In genomic region chrX:56650885-56651284, GRCm38 (mm10) we compare ENCODE assay signal across 11 mouse cellular contexts. TPM values are rescaled to one million over a fixed set of nuclear protein-coding genes. Genes with fewer than 3 reads are reported as not detected.
A peak's percentile ranks its signal among the peaks of the same experiment; 100 is the strongest.
DNase-seq lines count a peak whose midpoint lies in the region; ATAC-seq and TF ChIP-seq lines count a peak whose summit lies in the region.
"Had no signal": no experiment of that assay in that cellular context is flagged by ENCODE, and none has a peak within 500 bp of the region (broad histone marks: within the 10 kb centered on the region; RNA-seq: fewer than 3 reads in every experiment).

No protein-coding gene starts in this region.

- no peaks in the 10 kb centered on the region for H3K79me2 ChIP-seq in heart, adult 2 months (replicated peaks; ENCODE audit: control insufficient read depth, insufficient read depth, low read length)

- H3K36me3 ChIP-seq in heart, adult 2 months (ENCODE audit: control insufficient read depth, insufficient read depth, low read length) = no peaks in the 10 kb centered on the region
- H3K36me3 ChIP-seq in heart, embryonic 12.5 days = no peaks in the 10 kb centered on the region
- no peaks in the 10 kb centered on the region for H3K36me3 ChIP-seq in heart, embryonic 14.5 days (ENCODE audit: control insufficient read depth, insufficient read depth, low read length)
- peaks cover 4% of the 10 kb centered on the region; the same call in 1 of the 2 replicates for H3K36me3 ChIP-seq in hindbrain, embryonic 14.5 days (replicated peaks; ENCODE audit: control insufficient read depth, insufficient read depth)
- H3K36me3 ChIP-seq: forebrain, embryonic 10.5 days; hindbrain, embryonic 12.5 days had no signal

- TF ChIP-seq CTCF in heart, adult 2 months (IDR thresholded peaks at IDR 0.05) = no peak

- no peak overlapping the region for H3K4me3 ChIP-seq in heart, adult 2 months
- H3K4me3 ChIP-seq in heart, embryonic 12.5 days = no peak overlapping the region
- no peak overlapping the region for H3K4me3 ChIP-seq in heart, embryonic 14.5 days (ENCODE audit: control insufficient read depth in 1 of 2, insufficient read depth in 1 of 2, low read depth in 1 of 2, low read length in 2 of 2)
- H3K4me3 ChIP-seq in hindbrain, embryonic 14.5 days (replicated peaks; ENCODE audit: low read length) = no peak overlapping the region
- H3K4me3 ChIP-seq: forebrain, embryonic 10.5 days; hindbrain, embryonic 12.5 days had no signal

- no peak overlapping the region for H3K9ac ChIP-seq in heart, adult 2 months (ENCODE audit: low read depth, low read length)
- no peak overlapping the region for H3K9ac ChIP-seq in heart, embryonic 12.5 days
- no peak overlapping the region for H3K9ac ChIP-seq in heart, embryonic 14.5 days (ENCODE audit: low read length)
- no peak overlapping the region for H3K9ac ChIP-seq in hindbrain, embryonic 14.5 days
- H3K9ac ChIP-seq: hindbrain, embryonic 12.5 days had no signal

- H3K27ac ChIP-seq in heart, adult 2 months = peak overlapping the region; percentile 84
- H3K27ac ChIP-seq in heart, embryonic 12.5 days (ENCODE audit: poor library complexity, severe bottlenecking) = no peak overlapping the region
- H3K27ac ChIP-seq in heart, embryonic 14.5 days (replicated peaks in 1 of 2; ENCODE audit: control insufficient read depth in 1 of 2, insufficient read depth in 1 of 2, low read depth in 2 of 2, low read length in 2 of 2) = peak overlapping the region; percentile 59 to 84
- H3K27ac ChIP-seq in hindbrain, embryonic 14.5 days = no peak overlapping the region
- H3K27ac ChIP-seq: forebrain, embryonic 10.5 days; hindbrain, embryonic 12.5 days had no signal

- H3K9me3 ChIP-seq in heart, embryonic 12.5 days (replicated peaks) = no peaks in the 10 kb centered on the region
- no peaks in the 10 kb centered on the region for H3K9me3 ChIP-seq in heart, embryonic 14.5 days (ENCODE audit: control insufficient read depth, low read length)
- no peaks in the 10 kb centered on the region for H3K9me3 ChIP-seq in hindbrain, embryonic 14.5 days (ENCODE audit: control insufficient read depth, low read length)
- H3K9me3 ChIP-seq: forebrain, embryonic 10.5 days; hindbrain, embryonic 12.5 days had no signal

- peak; percentile 36 to 59 for DNase-seq in heart, adult 2 months
- peak; percentile 53 for DNase-seq in adrenal gland, adult 8-10 months
- peak; percentile 36 for DNase-seq in lung, postnatal 25 days (ENCODE audit: low spot score)
- DNase-seq in hindbrain, embryonic 14.5 days (ENCODE audit: low spot score) = no peak
- no peak for DNase-seq in ovary, postnatal 14 days (ENCODE audit: low spot score)
- DNase-seq in thymus, postnatal 10 days (ENCODE audit: low spot score in 2 of 2) = no peak

- WGBS in heart, adult 2 months = 59% methylated on average over 6 of the region's 6 CpGs
- 55% methylated on average over 6 of the region's 6 CpGs for WGBS in heart, embryonic 12.5 days
- 46% methylated on average over 6 of the region's 6 CpGs for WGBS in heart, embryonic 14.5 days
- 65% methylated on average over 6 of the region's 6 CpGs for WGBS in hindbrain, embryonic 14.5 days

- TF ChIP-seq POLR2A in heart, adult 2 months (IDR thresholded peaks at IDR 0.05; ENCODE audit: insufficient read depth, low read depth, low read length) = no peak

- no peak overlapping the region for H3K4me2 ChIP-seq in heart, embryonic 12.5 days
- H3K4me2 ChIP-seq in heart, embryonic 14.5 days (ENCODE audit: low read length) = no peak overlapping the region
- no peak overlapping the region for H3K4me2 ChIP-seq in hindbrain, embryonic 14.5 days (replicated peaks)
- H3K4me2 ChIP-seq: hindbrain, embryonic 12.5 days had no signal

- intact Hi-C loops in heart, adult 2 months (cut with DNase I) = loop anchor here (1.0 to 2.0 kb wide), 4 partner anchors 80 to 188 kb away; partner anchors contain the start of gene Fhl1

- H3K27me3 ChIP-seq in heart, adult 2 months (ENCODE audit: control insufficient read depth, insufficient read depth, low read length) = no peaks in the 10 kb centered on the region
- H3K27me3 ChIP-seq in heart, embryonic 12.5 days (replicated peaks) = no peaks in the 10 kb centered on the region
- no peaks in the 10 kb centered on the region for H3K27me3 ChIP-seq in heart, embryonic 14.5 days (ENCODE audit: control insufficient read depth, insufficient read depth, low read length)
- H3K27me3 ChIP-seq in hindbrain, embryonic 14.5 days (ENCODE audit: control insufficient read depth, insufficient read depth, low read length) = no peaks in the 10 kb centered on the region
- H3K27me3 ChIP-seq: hindbrain, embryonic 12.5 days had no signal

- no peak for ATAC-seq in heart, embryonic 12.5 days (ENCODE audit: insufficient number of reproducible peaks, low FRiP score)
- no peak for ATAC-seq in heart, embryonic 14.5 days (ENCODE audit: insufficient number of reproducible peaks, insufficient read depth, low FRiP score, low read depth)
- ATAC-seq in hindbrain, embryonic 14.5 days (ENCODE audit: low FRiP score) = no peak
- ATAC-seq: activated CD4-positive, CD25-positive, alpha-beta regulatory T cell, adult 4 months had no signal

- peak; percentile 68; the same call in 1 of the 2 replicates for TF ChIP-seq EP300 in heart, adult 2 months (IDR thresholded peaks at IDR 0.05; ENCODE audit: insufficient read depth, low read depth, low read length)

- peaks cover 3% of the 10 kb centered on the region; the same call in 1 of the 2 replicates for H3K4me1 ChIP-seq in heart, adult 2 months (ENCODE audit: control insufficient read depth, insufficient read depth, low read length)
- H3K4me1 ChIP-seq in heart, embryonic 12.5 days (replicated peaks) = peaks cover 6% of the 10 kb centered on the region; the same call in 1 of the 2 replicates
- peaks cover 7 to 10% of the 10 kb centered on the region in 2 experiments; a peak in 3 of 4 replicates for H3K4me1 ChIP-seq in heart, embryonic 14.5 days (ENCODE audit: control insufficient read depth in 2 of 2, insufficient read depth in 2 of 2, low read length in 2 of 2)
- no peaks in the 10 kb centered on the region for H3K4me1 ChIP-seq in hindbrain, embryonic 14.5 days (replicated peaks; ENCODE audit: control insufficient read depth, insufficient read depth, low read length)
- H3K4me1 ChIP-seq: forebrain, embryonic 10.5 days; hindbrain, embryonic 12.5 days had no signal

RNA-seq across cellular contexts. Expression of gene Slc9a6, which starts 41.3 kb away (rescaled TPM):
- total RNA-seq in heart, adult 2 months (2021) = 10 to 100 TPM; 22.2 to 22.4 TPM
- 12.6 and 15.8 TPM in 2 replicates for polyA plus RNA-seq in heart, adult 2 months (2012; rRNA removed)
- 8.0 and 9.2 TPM in 2 replicates for polyA plus RNA-seq in heart, embryonic 12.5 days (2016; fragmentation: Nextera tagmentation; extraction: Ambion mirVana)
- 10 to 100 TPM; 35.6 to 39.1 (median 37.6) TPM for total RNA-seq in adrenal gland, adult 8-10 months (2022)
- 5.0 and 6.5 TPM in 2 replicates for polyA plus RNA-seq in heart, embryonic 14.5 days (2014; fragmentation: Nextera tagmentation; extraction: Ambion mirVana)
- polyA plus RNA-seq in hindbrain, embryonic 14.5 days (2014; fragmentation: Nextera tagmentation; extraction: Ambion mirVana) = 53.3 and 69.0 TPM in 2 replicates

RNA-seq across cellular contexts. Expression of gene Mmgt1, which starts 53.0 kb away (rescaled TPM):
- total RNA-seq in heart, adult 2 months (2021) = 10 to 100 TPM; 28.4 to 32.6 TPM
- 12.1 and 26.4 TPM in 2 replicates for polyA plus RNA-seq in heart, adult 2 months (2012; rRNA removed)
- polyA plus RNA-seq in heart, embryonic 12.5 days (2016; fragmentation: Nextera tagmentation; extraction: Ambion mirVana) = 30.5 and 30.9 TPM in 2 replicates
- 10 to 100 TPM; 24.8 to 31.3 (median 27.9) TPM for total RNA-seq in adrenal gland, adult 8-10 months (2022)
- 27.5 and 29.1 TPM in 2 replicates for polyA plus RNA-seq in heart, embryonic 14.5 days (2014; fragmentation: Nextera tagmentation; extraction: Ambion mirVana)
- 63.8 and 64.5 TPM in 2 replicates for polyA plus RNA-seq in hindbrain, embryonic 14.5 days (2014; fragmentation: Nextera tagmentation; extraction: Ambion mirVana)

Comparison
In these comparisons a context has a peak if more than half of its experiments do, and no peak if none do; other contexts are left out.
1. H3K27ac ChIP-seq: peak in heart, adult 2 months (single experiment) and heart, embryonic 14.5 days (2 of 2); none in heart, embryonic 12.5 days (single experiment) and hindbrain, embryonic 14.5 days (single experiment).
2. DNase-seq: peak in heart, adult 2 months (2 of 2), adrenal gland, adult 8-10 months (single experiment) and lung, postnatal 25 days (single experiment); none in hindbrain, embryonic 14.5 days (single experiment), ovary, postnatal 14 days (single experiment) and thymus, postnatal 10 days (0 of 2).